Mouse (Mus musculus): Measurements from ENCODE around the gene Gm49405. TPM values are rescaled to one million over a fixed set of nuclear protein-coding genes. Genes with fewer than 3 reads are reported as not detected.
A peak's percentile ranks its signal among the peaks of the same experiment; 100 is the strongest.
"Not testable (repeated sequence)": the region's sequence is repeated elsewhere in the genome, so short reads cannot be mapped to it uniquely, and the experiment has no call there.

Gm49405 gene
- polyA plus RNA-seq, 1 experiment from 2014 or later = 2.4 TPM

- WGBS = 78% methylated on average over 5 of the region's 5 CpGs
- Histone ChIP-seq H3K36me3 (ENCODE audit: control insufficient read depth, insufficient read depth, low read length) (no peaks in the 10 kb centered on the region), H3K27me3 (replicated peaks; ENCODE audit: control insufficient read depth, insufficient read depth, low read length) (no peaks in the 10 kb centered on the region), H3K27ac (ENCODE audit: low read depth) (no peak overlapping the region), H3K9ac (ENCODE audit: low read length) (no peak overlapping the region), H3K9me3 (ENCODE audit: control insufficient read depth, low read length) (no peaks in the 10 kb centered on the region), H3K4me1 (replicated peaks; ENCODE audit: control insufficient read depth, insufficient read depth, low read length) (no peaks in the 10 kb centered on the region), H3K4me2 (ENCODE audit: low read length) (no peak overlapping the region), H3K4me3 (ENCODE audit: low read depth, low read length) (no peak overlapping the region)
- DNase-seq (ENCODE audit: low spot score) = no peak
- ATAC-seq (replicated peaks; ENCODE audit: low FRiP score, low TSS enrichment, low read depth) = no peak
Measured at GRCm38 (mm10) chr19:3960211-3960610, 40.2 kb upstream of the Gm49405 start.

- WGBS = 89% methylated on average over 6 of the region's 6 CpGs
- H3K27me3 ChIP-seq (replicated peaks; ENCODE audit: control insufficient read depth, insufficient read depth, low read length); ATAC-seq (replicated peaks; ENCODE audit: low FRiP score, low TSS enrichment, low read depth); H3K36me3 ChIP-seq (ENCODE audit: control insufficient read depth, insufficient read depth, low read length); H3K9ac ChIP-seq (ENCODE audit: low read length); H3K9me3 ChIP-seq (ENCODE audit: control insufficient read depth, low read length); H3K4me2 ChIP-seq (ENCODE audit: low read length); H3K27ac ChIP-seq (ENCODE audit: low read depth); H3K4me1 ChIP-seq (replicated peaks; ENCODE audit: control insufficient read depth, insufficient read depth, low read length); H3K4me3 ChIP-seq (ENCODE audit: low read depth, low read length); DNase-seq (ENCODE audit: low spot score): not testable (repeated sequence)
Measured at GRCm38 (mm10) chr19:3961805-3962204, 38.6 kb upstream of the Gm49405 start.

DNA sequence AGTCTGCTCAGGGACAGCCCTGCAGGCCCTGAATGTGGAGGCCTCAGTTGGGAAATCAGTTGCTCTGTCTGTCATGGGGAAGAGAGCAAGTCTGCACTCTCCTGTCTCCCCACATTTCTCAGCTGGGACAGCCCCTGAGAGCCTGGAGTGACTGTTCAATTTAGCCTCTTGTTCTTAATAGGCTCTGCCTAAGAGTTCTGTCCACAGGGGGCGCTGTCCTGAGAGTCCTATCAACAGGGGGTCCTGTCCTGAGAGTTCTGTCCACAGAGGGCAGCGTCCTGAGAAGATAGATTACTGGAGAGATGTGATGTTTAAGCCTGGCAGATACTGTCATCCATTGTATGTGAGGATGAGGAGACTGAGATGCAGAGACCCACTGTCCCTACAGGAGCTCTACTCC lies 38.0 kb upstream of the Gm49405 start:
- no peak overlapping the region for H3K9ac ChIP-seq (ENCODE audit: low read length)
- H3K9me3 ChIP-seq (ENCODE audit: control insufficient read depth, low read length) = no peaks in the 10 kb centered on the region
- WGBS = 16% methylated on average over 2 of the region's 2 CpGs
- H3K27me3 ChIP-seq (replicated peaks; ENCODE audit: control insufficient read depth, insufficient read depth, low read length) = no peaks in the 10 kb centered on the region
- H3K4me1 ChIP-seq (replicated peaks; ENCODE audit: control insufficient read depth, insufficient read depth, low read length) = no peaks in the 10 kb centered on the region
- H3K27ac ChIP-seq (ENCODE audit: low read depth) = no peak overlapping the region
- no peak overlapping the region for H3K4me2 ChIP-seq (ENCODE audit: low read length)
- H3K4me3 ChIP-seq (ENCODE audit: low read depth, low read length) = no peak overlapping the region
- ATAC-seq (replicated peaks; ENCODE audit: low FRiP score, low TSS enrichment, low read depth) = no peak
- no peak for DNase-seq (ENCODE audit: low spot score)
- H3K36me3 ChIP-seq (ENCODE audit: control insufficient read depth, insufficient read depth, low read length) = no peaks in the 10 kb centered on the region

DNA sequence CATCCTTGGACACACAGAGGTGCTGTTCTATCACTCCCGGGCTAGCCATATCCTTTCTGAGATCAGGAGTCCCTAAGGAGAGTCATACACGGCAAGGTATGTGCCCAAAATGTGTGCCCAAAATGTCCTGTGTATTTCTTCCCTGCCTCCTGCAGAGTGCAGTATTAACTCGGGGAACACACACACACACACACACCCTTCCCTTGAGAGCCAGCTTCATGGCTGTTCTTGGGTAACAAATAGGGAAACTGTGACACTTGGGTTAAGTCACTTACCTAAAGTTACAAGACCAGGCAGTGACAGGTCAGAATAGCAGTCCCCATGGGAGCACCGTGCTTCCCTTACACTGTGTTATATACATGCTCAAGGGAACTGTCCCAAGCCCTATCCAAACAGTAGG lies 36.4 kb upstream of the Gm49405 start:
- no peak overlapping the region for H3K27ac ChIP-seq (ENCODE audit: low read depth)
- DNase-seq (ENCODE audit: low spot score) (no peak), ATAC-seq (replicated peaks; ENCODE audit: low FRiP score, low TSS enrichment, low read depth) (no peak)
- 76% methylated on average over 4 of the region's 4 CpGs for WGBS
- no peaks in the 10 kb centered on the region for H3K4me1 ChIP-seq (replicated peaks; ENCODE audit: control insufficient read depth, insufficient read depth, low read length)
- no peak overlapping the region for H3K4me3 ChIP-seq (ENCODE audit: low read depth, low read length)
- H3K36me3 ChIP-seq (ENCODE audit: control insufficient read depth, insufficient read depth, low read length) = no peaks in the 10 kb centered on the region
- no peaks in the 10 kb centered on the region for H3K27me3 ChIP-seq (replicated peaks; ENCODE audit: control insufficient read depth, insufficient read depth, low read length)
- no peaks in the 10 kb centered on the region for H3K9me3 ChIP-seq (ENCODE audit: control insufficient read depth, low read length)
- H3K4me2 ChIP-seq (ENCODE audit: low read length) = no peak overlapping the region
- no peak overlapping the region for H3K9ac ChIP-seq (ENCODE audit: low read length)

- no peak overlapping the region for H3K4me3 ChIP-seq (ENCODE audit: low read depth, low read length)
- ATAC-seq (replicated peaks; ENCODE audit: low FRiP score, low TSS enrichment, low read depth) (no peak), DNase-seq (ENCODE audit: low spot score) (no peak)
- H3K36me3 ChIP-seq (ENCODE audit: control insufficient read depth, insufficient read depth, low read length) = no peaks in the 10 kb centered on the region
- H3K9ac ChIP-seq (ENCODE audit: low read length) = no peak overlapping the region
- no peak overlapping the region for H3K27ac ChIP-seq (ENCODE audit: low read depth)
- WGBS = 72% methylated on average over 11 of the region's 11 CpGs
- H3K9me3 ChIP-seq (ENCODE audit: control insufficient read depth, low read length) = no peaks in the 10 kb centered on the region
- no peaks in the 10 kb centered on the region for H3K27me3 ChIP-seq (replicated peaks; ENCODE audit: control insufficient read depth, insufficient read depth, low read length)
- H3K4me1 ChIP-seq (replicated peaks; ENCODE audit: control insufficient read depth, insufficient read depth, low read length) = 0 out of 2 replicates have a peak, but pooled peaks cover 7% of the 10 kb centered on the region
- H3K4me2 ChIP-seq (ENCODE audit: low read length) = no peak overlapping the region
Measured at GRCm38 (mm10) chr19:3966330-3967075, 33.9 kb upstream of the Gm49405 start.

GRCm38 (mm10) chr19:3967258-3967657 lies 33.2 kb upstream of the Gm49405 start:
- Histone ChIP-seq H3K9me3 (ENCODE audit: control insufficient read depth, low read length) (no peaks in the 10 kb centered on the region), H3K9ac (ENCODE audit: low read length) (no peak overlapping the region), H3K4me1 (replicated peaks; ENCODE audit: control insufficient read depth, insufficient read depth, low read length) (0 out of 2 replicates have a peak, but pooled peaks cover 7% of the 10 kb centered on the region), H3K27me3 (replicated peaks; ENCODE audit: control insufficient read depth, insufficient read depth, low read length) (no peaks in the 10 kb centered on the region), H3K4me3 (ENCODE audit: low read depth, low read length) (no peak overlapping the region), H3K36me3 (ENCODE audit: control insufficient read depth, insufficient read depth, low read length) (no peaks in the 10 kb centered on the region), H3K4me2 (ENCODE audit: low read length) (no peak overlapping the region), H3K27ac (ENCODE audit: low read depth) (no peak overlapping the region)
- ATAC-seq (replicated peaks; ENCODE audit: low FRiP score, low TSS enrichment, low read depth) (no peak), DNase-seq (ENCODE audit: low spot score) (no peak)
- 55% methylated on average over 3 of the region's 3 CpGs for WGBS

DNA sequence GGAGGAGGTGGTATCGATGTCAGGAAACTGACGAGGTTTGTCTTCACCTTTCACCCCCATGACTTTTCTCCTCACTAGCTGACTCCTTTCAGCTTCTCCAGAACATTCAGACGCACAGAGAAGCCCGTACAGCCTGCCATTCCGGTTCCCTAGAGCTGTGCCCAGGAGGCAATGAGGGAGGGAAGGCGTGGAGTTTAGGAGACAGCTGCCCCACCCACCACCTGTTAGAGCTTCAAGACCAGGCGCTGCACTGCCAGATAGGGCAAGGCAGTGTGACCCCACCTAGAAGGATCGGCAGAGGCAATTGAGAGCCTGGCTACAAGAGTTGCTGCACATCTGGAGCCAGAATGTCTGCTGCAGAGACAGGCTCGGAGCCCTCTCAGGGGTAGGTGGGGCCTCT lies 28.2 kb upstream of the Gm49405 start, which contains the start of gene Aldh3b2:
Gene Aldh3b2 (plus strand): TSS at position 100 of the 400 bp plus-strand sequence.
- ATAC-seq (replicated peaks; ENCODE audit: low FRiP score, low TSS enrichment, low read depth) (peak; percentile 64; the same call in 1 of the 2 replicates), DNase-seq (ENCODE audit: low spot score) (no peak)

DNA sequence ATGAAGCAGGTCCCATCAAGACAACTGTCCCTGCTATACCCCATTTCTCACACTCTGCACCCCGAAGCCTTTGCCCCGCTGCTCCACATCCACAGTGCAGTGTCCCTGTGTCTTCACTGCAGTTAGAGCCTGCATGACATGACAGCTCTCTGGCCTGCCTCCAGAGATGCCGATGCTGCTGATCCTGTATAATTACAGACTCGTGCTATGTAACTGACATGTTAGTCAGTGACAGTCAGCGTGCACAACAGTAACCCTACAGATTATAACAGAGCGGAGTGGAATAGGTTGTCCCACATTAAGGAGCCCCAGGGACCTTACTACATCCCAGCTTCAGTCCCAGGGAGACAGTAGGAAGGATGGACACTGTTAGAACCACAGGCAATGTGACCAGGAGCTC lies 25.8 kb upstream of the Gm49405 start:
- H3K9ac ChIP-seq (ENCODE audit: low read length) = not testable (repeated sequence)
- WGBS = 89% methylated on average over 6 of the region's 6 CpGs

More for the DNA sequence above, 28.2 kb upstream of the Gm49405 start, which contains the start of gene Aldh3b2:
- Histone ChIP-seq H3K4me1 (replicated peaks; ENCODE audit: control insufficient read depth, insufficient read depth, low read length) (0 out of 2 replicates have a peak, but pooled peaks cover 13% of the 10 kb centered on the region), H3K4me2 (ENCODE audit: low read length) (no peak within 1 kb of the TSS), H3K4me3 (ENCODE audit: low read depth, low read length) (no peak within 1 kb of the TSS), H3K9me3 (ENCODE audit: control insufficient read depth, low read length) (no peaks in the 10 kb centered on the region), H3K9ac (ENCODE audit: low read length) (no peak within 1 kb of the TSS), H3K27ac (ENCODE audit: low read depth) (no peak within 1 kb of the TSS), H3K36me3 (ENCODE audit: control insufficient read depth, insufficient read depth, low read length) (no peaks in the 10 kb centered on the region), H3K27me3 (replicated peaks; ENCODE audit: control insufficient read depth, insufficient read depth, low read length) (no peaks in the 10 kb centered on the region)
- WGBS = 20% methylated on average over 9 of the region's 9 CpGs

GRCm38 (mm10) chr19:3975866-3976265 lies 24.6 kb upstream of the Gm49405 start:
- Histone ChIP-seq H3K9ac (ENCODE audit: low read length) (no peak overlapping the region), H3K27ac (ENCODE audit: low read depth) (no peak overlapping the region), H3K36me3 (ENCODE audit: control insufficient read depth, insufficient read depth, low read length) (no peaks in the 10 kb centered on the region), H3K4me2 (ENCODE audit: low read length) (no peak overlapping the region), H3K4me1 (replicated peaks; ENCODE audit: control insufficient read depth, insufficient read depth, low read length) (0 out of 2 replicates have a peak, but pooled peaks cover 5% of the 10 kb centered on the region), H3K4me3 (ENCODE audit: low read depth, low read length) (no peak overlapping the region), H3K27me3 (replicated peaks; ENCODE audit: control insufficient read depth, insufficient read depth, low read length) (no peaks in the 10 kb centered on the region), H3K9me3 (ENCODE audit: control insufficient read depth, low read length) (no peaks in the 10 kb centered on the region)
- 67% methylated on average over 2 of the region's 2 CpGs for WGBS
- DNase-seq (ENCODE audit: low spot score) = no peak
- no peak for ATAC-seq (replicated peaks; ENCODE audit: low FRiP score, low TSS enrichment, low read depth)

More for the DNA sequence above, 25.8 kb upstream of the Gm49405 start:
- H3K4me2 ChIP-seq (ENCODE audit: low read length); H3K36me3 ChIP-seq (ENCODE audit: control insufficient read depth, insufficient read depth, low read length); H3K9me3 ChIP-seq (ENCODE audit: control insufficient read depth, low read length); ATAC-seq (replicated peaks; ENCODE audit: low FRiP score, low TSS enrichment, low read depth); H3K27me3 ChIP-seq (replicated peaks; ENCODE audit: control insufficient read depth, insufficient read depth, low read length); DNase-seq (ENCODE audit: low spot score); H3K27ac ChIP-seq (ENCODE audit: low read depth); H3K4me3 ChIP-seq (ENCODE audit: low read depth, low read length): not testable (repeated sequence)
- 0 out of 2 replicates have a peak, but pooled peaks cover 12% of the 10 kb centered on the region for H3K4me1 ChIP-seq (replicated peaks; ENCODE audit: control insufficient read depth, insufficient read depth, low read length)
